9 mouse cellular contexts compared by ENCODE assay signal in the genomic region with DNA sequence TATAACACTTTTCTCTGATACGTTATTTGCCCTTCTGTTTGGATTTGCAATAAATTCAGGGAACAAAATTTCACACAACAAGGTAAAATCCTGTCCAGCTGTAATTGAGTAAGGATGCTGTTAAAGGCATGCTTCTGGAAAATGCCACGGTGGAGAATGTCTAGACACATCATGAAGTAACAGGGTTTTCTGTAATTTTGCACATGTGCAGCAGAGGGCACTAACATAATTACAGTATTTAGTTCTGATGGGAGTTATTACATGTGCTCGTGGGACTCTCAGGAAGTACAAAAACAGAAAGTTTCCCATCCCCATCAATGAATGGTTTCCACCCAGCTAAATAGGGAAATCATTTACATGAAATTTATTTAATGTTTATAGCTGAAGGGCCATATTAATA. TPM values are rescaled to one million over a fixed set of nuclear protein-coding genes. Genes with fewer than 3 reads are reported as not detected.
DNase-seq lines count a peak whose midpoint lies in the region; ATAC-seq and TF ChIP-seq lines count a peak whose summit lies in the region.
"Had no signal": no experiment of that assay in that cellular context is flagged by ENCODE, and none has a peak within 500 bp of the region (broad histone marks: within the 10 kb centered on the region; RNA-seq: fewer than 3 reads in every experiment).

No protein-coding gene starts in this region.

- H3K9ac ChIP-seq in neural tube, embryonic 15.5 days (replicated peaks), result no peak overlapping the region

- no peak for TF ChIP-seq CTCF in thymus, adult 2 months (IDR thresholded peaks at IDR 0.05; ENCODE audit: borderline replicate concordance, control insufficient read depth, extremely low read depth, insufficient read depth, low read length, poor library complexity)
- TF ChIP-seq CTCF in layer of hippocampus, adult 2 months (conservative IDR thresholded peaks at IDR 0.05), result peak; percentile 84

- ATAC-seq in neural tube, embryonic 15.5 days (ENCODE audit: low FRiP score), result no peak

- no peaks in the 10 kb centered on the region for H3K27me3 ChIP-seq in thymus, adult 2 months (ENCODE audit: control insufficient read depth, insufficient read depth, low read length)
- no peaks in the 10 kb centered on the region for H3K27me3 ChIP-seq in neural tube, embryonic 15.5 days (replicated peaks)

- H3K27ac ChIP-seq in thymus, adult 2 months (ENCODE audit: control insufficient read depth, insufficient read depth, low read length), result no peak overlapping the region
- no peak overlapping the region for H3K27ac ChIP-seq in layer of hippocampus, adult 2 months
- H3K27ac ChIP-seq in neural tube, embryonic 15.5 days (replicated peaks), result no peak overlapping the region

- H3K4me2 ChIP-seq in neural tube, embryonic 15.5 days, result no peak overlapping the region

- TF ChIP-seq POLR2A in thymus, adult 2 months (IDR thresholded peaks at IDR 0.05; ENCODE audit: control insufficient read depth, extremely low read depth, insufficient read depth, low read length, poor library complexity), result no peak

- H3K9me3 ChIP-seq in neural tube, embryonic 15.5 days (replicated peaks), result no peaks in the 10 kb centered on the region

- no peaks in the 10 kb centered on the region for H3K36me3 ChIP-seq in thymus, adult 2 months (ENCODE audit: control insufficient read depth, insufficient read depth, low read length)
- no peaks in the 10 kb centered on the region for H3K36me3 ChIP-seq in neural tube, embryonic 15.5 days
- H3K36me3 ChIP-seq: G1E had no signal

- peak; percentile 35 for DNase-seq in gastrocnemius, adult 18-20 months (ENCODE audit: low spot score)
- no peak for DNase-seq in gastrocnemius, adult 8-10 months (ENCODE audit: low spot score in 2 of 2)
- peak; percentile 40 for DNase-seq in thymus, adult 2 months
- DNase-seq in thymus, adult 18-20 months, result no peak
- DNase-seq in embryo, embryonic 11.5 days (ENCODE audit: low read depth, low spot score), result peak; percentile 19
- peak in 1 of 2 experiments; percentile 47 for DNase-seq in layer of hippocampus, adult 2 months (ENCODE audit: low spot score in 2 of 2)
- DNase-seq in retina, embryonic 14.5 days (ENCODE audit: low spot score), result peak; percentile 73

- no peaks in the 10 kb centered on the region for H3K4me1 ChIP-seq in thymus, adult 2 months (replicated peaks; ENCODE audit: control insufficient read depth, insufficient read depth, low read length)
- H3K4me1 ChIP-seq in neural tube, embryonic 15.5 days, result no peaks in the 10 kb centered on the region

- WGBS in thymus, adult 2 months, result 33% methylated on average over 3 of the region's 3 CpGs
- 34% methylated on average over 3 of the region's 3 CpGs for WGBS in neural tube, embryonic 15.5 days

- H3K4me3 ChIP-seq in thymus, adult 2 months (ENCODE audit: control insufficient read depth, insufficient read depth, low read length), result no peak overlapping the region
- no peak overlapping the region for H3K4me3 ChIP-seq in layer of hippocampus, adult 2 months
- H3K4me3 ChIP-seq in neural tube, embryonic 15.5 days (replicated peaks), result no peak overlapping the region

RNA-seq across cellular contexts. Expression of a gene that starts 7.8 kb away (rescaled TPM):
- 1 to 10 TPM; 1.0 to 1.4 TPM for total RNA-seq in gastrocnemius, adult 18-20 months (2021)
- 1 to 10 TPM in 2 of 4 experiments, under 1 TPM in 2; 0.58 to 1.3 (median 0.94) TPM for total RNA-seq in gastrocnemius, adult 8-10 months (2022)
- polyA plus RNA-seq in thymus, adult 2 months (2012; rRNA removed), result 1.3 and 1.7 TPM in 2 replicates
- total RNA-seq in layer of hippocampus, adult 2 months (2021), result 1 to 10 TPM; 7.4 to 8.1 TPM
- 5.8 and 6.3 TPM in 2 replicates for polyA plus RNA-seq in neural tube, embryonic 15.5 days (2015; fragmentation: Nextera tagmentation; extraction: Ambion mirVana)
- polyA plus RNA-seq: G1E had no signal

Comparison
In these comparisons a context has a peak if more than half of its experiments do, and no peak if none do; other contexts are left out.
1. DNase-seq: peak in gastrocnemius, adult 18-20 months (single experiment), thymus, adult 2 months (single experiment), embryo, embryonic 11.5 days (single experiment) and retina, embryonic 14.5 days (single experiment); none in gastrocnemius, adult 8-10 months (0 of 2) and thymus, adult 18-20 months (0 of 2).